Mouse (Mus musculus): ENCODE measurements around the gene Aldh2. TPM values are rescaled to one million over a fixed set of nuclear protein-coding genes. Genes with fewer than 3 reads are reported as not detected.
A peak's percentile ranks its signal among the peaks of the same experiment; 100 is the strongest.

The Aldh2 gene
- total and polyA plus RNA-seq, 3 experiments, result 198 to 471 (median 267) TPM

GRCm38 (mm10) chr5:121564468-121564895 lies 29.1 kb downstream of the Aldh2 start (continued):
- TF ChIP-seq POLR2AphosphoS2 (IDR thresholded peaks at IDR 0.05; ENCODE audit: low read length) (no peak), GATA1 (IDR thresholded peaks at IDR 0.05; ENCODE audit: low read depth, low read length) (no peak), ZC3H11A (IDR thresholded peaks at IDR 0.05; ENCODE audit: low read depth, low read length) (peak; percentile 81), ETS1 (IDR thresholded peaks at IDR 0.05; ENCODE audit: low read depth, low read length) (no peak), USF1 (IDR thresholded peaks at IDR 0.05; ENCODE audit: low read depth, low read length) (peak; percentile 86), MAFK (IDR thresholded peaks at IDR 0.05; ENCODE audit: borderline replicate concordance, low read depth, low read length) (no peak), NELFE (IDR thresholded peaks at IDR 0.05; ENCODE audit: low read depth, low read length) (0 out of 2 replicates have a peak, but pooled peaks have one; percentile 32), POLR2A (IDR thresholded peaks at IDR 0.05; ENCODE audit: control insufficient read depth in 1 of 2, insufficient read depth in 1 of 2, low read depth in 1 of 2, low read length in 2 of 2, poor library complexity in 1 of 2) (peak in 1 of 2 experiments; percentile 29; a peak in 1 of 4 replicates), RAD21 (IDR thresholded peaks at IDR 0.05; ENCODE audit: low read depth, low read length) (peak; percentile 79), MAX (IDR thresholded peaks at IDR 0.05; ENCODE audit: low read length) (peak; percentile 98)

DNA sequence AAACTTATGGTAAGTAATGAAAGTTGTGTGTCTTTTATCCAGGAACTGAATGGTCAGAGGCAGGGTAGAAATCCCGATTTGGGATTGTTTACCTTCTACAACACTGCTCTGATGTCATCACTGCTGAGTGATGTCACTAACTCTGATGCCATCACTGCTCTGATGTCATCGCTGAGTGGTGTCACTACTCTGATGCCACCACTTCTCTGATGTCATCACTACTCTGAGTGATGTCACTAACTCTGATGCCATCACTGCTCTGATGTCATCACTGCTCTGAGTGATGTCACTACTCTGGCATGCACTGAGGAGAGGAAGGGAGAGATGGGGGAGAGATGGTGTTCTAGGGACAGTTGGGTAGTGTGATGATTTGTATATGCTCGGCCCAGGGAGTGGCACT lies 31.2 kb downstream of the Aldh2 start:
- H3K36me3 ChIP-seq (ENCODE audit: control insufficient read depth in 1 of 2, insufficient read depth in 2 of 2, low read length in 2 of 2), result no peaks in the 10 kb centered on the region
- TF ChIP-seq USF2 (IDR thresholded peaks at IDR 0.05; ENCODE audit: borderline replicate concordance in 1 of 2, insufficient read depth in 1 of 2, low read depth in 1 of 2, low read length in 2 of 2), result no peak
- no peak for TF ChIP-seq KAT2A (conservative IDR thresholded peaks at IDR 0.05; ENCODE audit: low read depth, low read length)
- no peak for TF ChIP-seq UBTF (IDR thresholded peaks at IDR 0.05; ENCODE audit: borderline replicate concordance, insufficient read depth, low read depth, low read length)
- TF ChIP-seq NELFE (IDR thresholded peaks at IDR 0.05; ENCODE audit: low read depth, low read length), result no peak
- TF ChIP-seq MAX (IDR thresholded peaks at IDR 0.05; ENCODE audit: low read length), result no peak
- TF ChIP-seq E2F4 (IDR thresholded peaks at IDR 0.05; ENCODE audit: borderline replicate concordance, low read depth, low read length), result no peak
- TF ChIP-seq ZNF384 (IDR thresholded peaks at IDR 0.05; ENCODE audit: low read depth, low read length), result no peak
- no peak for TF ChIP-seq ELF1 (IDR thresholded peaks at IDR 0.05; ENCODE audit: low read depth, low read length)
- no peak for TF ChIP-seq TAL1 (IDR thresholded peaks at IDR 0.05; ENCODE audit: low read length)
- no peak overlapping the region for H3K9ac ChIP-seq (ENCODE audit: control insufficient read depth, low read depth, low read length, poor library complexity, severe bottlenecking)
- no peaks in the 10 kb centered on the region for H3K79me2 ChIP-seq (ENCODE audit: control insufficient read depth, insufficient read depth, low read length, poor library complexity)
- no peak overlapping the region for H3K4me3 ChIP-seq (ENCODE audit: control insufficient read depth in 1 of 2, insufficient read depth in 1 of 2, low read depth in 2 of 2, low read length in 2 of 2)
- H3K27me3 ChIP-seq (ENCODE audit: control insufficient read depth in 1 of 2, insufficient read depth in 2 of 2, low read length in 2 of 2), result peaks cover 0 to 3% of the 10 kb centered on the region in 2 experiments; a peak in 1 of 4 replicates
- peaks cover 0 to 4% of the 10 kb centered on the region in 2 experiments; a peak in 1 of 4 replicates for H3K4me1 ChIP-seq (ENCODE audit: control insufficient read depth in 1 of 2, insufficient read depth in 2 of 2, low read length in 2 of 2)
- H3K27ac ChIP-seq (ENCODE audit: control insufficient read depth, low read depth, low read length), result no peak overlapping the region
- no peak for DNase-seq (ENCODE audit: low read depth, low spot score)
- no peaks in the 10 kb centered on the region for H3K9me3 ChIP-seq (replicated peaks; ENCODE audit: insufficient read depth, low read length)

GRCm38 (mm10) chr5:121549196-121549595 lies 44.4 kb downstream of the Aldh2 start:
- no peak for DNase-seq (ENCODE audit: low read depth, low spot score)
- Histone ChIP-seq H3K9ac (ENCODE audit: control insufficient read depth, low read depth, low read length, poor library complexity, severe bottlenecking) (no peak overlapping the region), H3K4me3 (ENCODE audit: control insufficient read depth in 1 of 2, insufficient read depth in 1 of 2, low read depth in 2 of 2, low read length in 2 of 2) (no peak overlapping the region), H3K79me2 (ENCODE audit: control insufficient read depth, insufficient read depth, low read length, poor library complexity) (peaks cover 17% of the 10 kb centered on the region), H3K36me3 (ENCODE audit: control insufficient read depth in 1 of 2, insufficient read depth in 2 of 2, low read length in 2 of 2) (peaks cover 0 to 10% of the 10 kb centered on the region in 2 experiments; a peak in 2 of 4 replicates), H3K4me1 (ENCODE audit: control insufficient read depth in 1 of 2, insufficient read depth in 2 of 2, low read length in 2 of 2) (peaks cover 0 to 11% of the 10 kb centered on the region in 2 experiments; a peak in 3 of 4 replicates), H3K27me3 (ENCODE audit: control insufficient read depth in 1 of 2, insufficient read depth in 2 of 2, low read length in 2 of 2) (no peaks in the 10 kb centered on the region), H3K27ac (ENCODE audit: control insufficient read depth, low read depth, low read length) (no peak overlapping the region), H3K9me3 (replicated peaks; ENCODE audit: insufficient read depth, low read length) (no peaks in the 10 kb centered on the region)
- TF ChIP-seq TAL1 (IDR thresholded peaks at IDR 0.05; ENCODE audit: low read length) (no peak), ZNF384 (IDR thresholded peaks at IDR 0.05; ENCODE audit: low read depth, low read length) (no peak), NRF1 (IDR thresholded peaks at IDR 0.05; ENCODE audit: insufficient read depth, low read depth, low read length, poor library complexity, severe bottlenecking) (no peak), NELFE (IDR thresholded peaks at IDR 0.05; ENCODE audit: low read depth, low read length) (no peak), CTCF (IDR thresholded peaks at IDR 0.05 in 2 of 3, conservative IDR thresholded peaks at IDR 0.05 in 1 of 3; ENCODE audit: control insufficient read depth in 1 of 3, insufficient read depth in 1 of 3, low read depth in 2 of 3, low read length in 3 of 3, poor library complexity in 1 of 3, severe bottlenecking in 1 of 3) (no peak), POLR2AphosphoS5 (IDR thresholded peaks at IDR 0.05; ENCODE audit: borderline replicate concordance, low read depth, low read length) (no peak), HCFC1 (IDR thresholded peaks at IDR 0.05; ENCODE audit: low read depth, low read length) (no peak)

All from MEL (cell line).